Mouse (Mus musculus): ENCODE measurements at regions not wholly inside any gene's neighbourhood (a gene's known extent, or its start where the extent isn't known, plus 50 kb on each side); places are given as distances from the start of the nearest gene placed in this dataset.

GRCm38 (mm10) chr16:95804199-95804598, 102.3 kb downstream of the Ets2 start:
- 32% methylated on average over 1 of the region's 1 CpGs for WGBS
- no peaks in the 10 kb centered on the region for H3K4me1 ChIP-seq (ENCODE audit: control insufficient read depth, insufficient read depth, low read length)
- intact Hi-C loops (cut with DNase I): no loop called here
- TF ChIP-seq EP300 (IDR thresholded peaks at IDR 0.05; ENCODE audit: insufficient read depth, low read depth, low read length) (no peak), POLR2A (IDR thresholded peaks at IDR 0.05; ENCODE audit: insufficient read depth, low read depth, low read length) (no peak), CTCF (IDR thresholded peaks at IDR 0.05) (no peak)
- H3K27ac ChIP-seq: no peak overlapping the region
- no peaks in the 10 kb centered on the region for H3K79me2 ChIP-seq (replicated peaks; ENCODE audit: control insufficient read depth, insufficient read depth, low read length)
- no peaks in the 10 kb centered on the region for H3K27me3 ChIP-seq (ENCODE audit: control insufficient read depth, insufficient read depth, low read length)
- no peak for DNase-seq
- H3K9ac ChIP-seq (ENCODE audit: low read depth, low read length): no peak overlapping the region
- H3K4me3 ChIP-seq: no peak overlapping the region
- H3K36me3 ChIP-seq (ENCODE audit: control insufficient read depth, insufficient read depth, low read length): no peaks in the 10 kb centered on the region

- DNase-seq: no peak
- no peaks in the 10 kb centered on the region for H3K27me3 ChIP-seq (ENCODE audit: control insufficient read depth, insufficient read depth, low read length)
- intact Hi-C loops (cut with DNase I): no loop called here
- no peaks in the 10 kb centered on the region for H3K4me1 ChIP-seq (ENCODE audit: control insufficient read depth, insufficient read depth, low read length)
- no peak overlapping the region for H3K4me3 ChIP-seq
- TF ChIP-seq POLR2A (IDR thresholded peaks at IDR 0.05; ENCODE audit: insufficient read depth, low read depth, low read length) (no peak), EP300 (IDR thresholded peaks at IDR 0.05; ENCODE audit: insufficient read depth, low read depth, low read length) (no peak), CTCF (IDR thresholded peaks at IDR 0.05) (no peak)
- H3K36me3 ChIP-seq (ENCODE audit: control insufficient read depth, insufficient read depth, low read length): no peaks in the 10 kb centered on the region
- no peak overlapping the region for H3K9ac ChIP-seq (ENCODE audit: low read depth, low read length)
- H3K27ac ChIP-seq: no peak overlapping the region
- no peaks in the 10 kb centered on the region for H3K79me2 ChIP-seq (replicated peaks; ENCODE audit: control insufficient read depth, insufficient read depth, low read length)
These were observed 100.8 kb downstream of the Ets2 start for GRCm38 (mm10) chr16:95802641-95803040.

- TF ChIP-seq EP300 (IDR thresholded peaks at IDR 0.05; ENCODE audit: insufficient read depth, low read depth, low read length) (no peak), POLR2A (IDR thresholded peaks at IDR 0.05; ENCODE audit: insufficient read depth, low read depth, low read length) (no peak), CTCF (IDR thresholded peaks at IDR 0.05) (no peak)
These were observed 100.3 kb downstream of the Ets2 start for GRCm38 (mm10) chr16:95802207-95802606.

GRCm38 (mm10) chr16:95800911-95801442, 99.1 kb downstream of the Ets2 start:
- TF ChIP-seq CTCF (IDR thresholded peaks at IDR 0.05): no peak
- TF ChIP-seq EP300 (IDR thresholded peaks at IDR 0.05; ENCODE audit: insufficient read depth, low read depth, low read length): no peak
- TF ChIP-seq POLR2A (IDR thresholded peaks at IDR 0.05; ENCODE audit: insufficient read depth, low read depth, low read length): no peak
- Histone ChIP-seq H3K4me1 (ENCODE audit: control insufficient read depth, insufficient read depth, low read length) (no peaks in the 10 kb centered on the region; the same call in 1 of the 2 replicates), H3K4me3 (no peak overlapping the region), H3K79me2 (replicated peaks; ENCODE audit: control insufficient read depth, insufficient read depth, low read length) (no peaks in the 10 kb centered on the region), H3K36me3 (ENCODE audit: control insufficient read depth, insufficient read depth, low read length) (no peaks in the 10 kb centered on the region), H3K27ac (no peak overlapping the region), H3K27me3 (ENCODE audit: control insufficient read depth, insufficient read depth, low read length) (no peaks in the 10 kb centered on the region), H3K9ac (ENCODE audit: low read depth, low read length) (no peak overlapping the region)
- no peak for DNase-seq
- WGBS: 81% methylated on average over 7 of the region's 7 CpGs
- intact Hi-C loops (cut with DNase I): no loop called here

More at GRCm38 (mm10) chr16:95802207-95802606, 100.3 kb downstream of the Ets2 start:
- DNase-seq: no peak
- Histone ChIP-seq H3K4me3 (no peak overlapping the region), H3K9ac (ENCODE audit: low read depth, low read length) (no peak overlapping the region), H3K36me3 (ENCODE audit: control insufficient read depth, insufficient read depth, low read length) (no peaks in the 10 kb centered on the region), H3K4me1 (ENCODE audit: control insufficient read depth, insufficient read depth, low read length) (no peaks in the 10 kb centered on the region; the same call in 1 of the 2 replicates), H3K27ac (no peak overlapping the region), H3K79me2 (replicated peaks; ENCODE audit: control insufficient read depth, insufficient read depth, low read length) (no peaks in the 10 kb centered on the region), H3K27me3 (ENCODE audit: control insufficient read depth, insufficient read depth, low read length) (no peaks in the 10 kb centered on the region)
- 67% methylated on average over 4 of the region's 4 CpGs for WGBS
- intact Hi-C loops (cut with DNase I): no loop called here

- no peak for TF ChIP-seq POLR2A (IDR thresholded peaks at IDR 0.05; ENCODE audit: insufficient read depth, low read depth, low read length)
- TF ChIP-seq EP300 (IDR thresholded peaks at IDR 0.05; ENCODE audit: insufficient read depth, low read depth, low read length): no peak
- no peak for TF ChIP-seq CTCF (IDR thresholded peaks at IDR 0.05)
- Histone ChIP-seq H3K4me1 (ENCODE audit: control insufficient read depth, insufficient read depth, low read length) (no peaks in the 10 kb centered on the region; the same call in 1 of the 2 replicates), H3K27me3 (ENCODE audit: control insufficient read depth, insufficient read depth, low read length) (no peaks in the 10 kb centered on the region), H3K79me2 (replicated peaks; ENCODE audit: control insufficient read depth, insufficient read depth, low read length) (no peaks in the 10 kb centered on the region), H3K9ac (ENCODE audit: low read depth, low read length) (no peak overlapping the region), H3K27ac (no peak overlapping the region), H3K4me3 (no peak overlapping the region), H3K36me3 (ENCODE audit: control insufficient read depth, insufficient read depth, low read length) (no peaks in the 10 kb centered on the region)
- 40% methylated on average over 9 of the region's 9 CpGs for WGBS
- no peak for DNase-seq
- intact Hi-C loops (cut with DNase I): no loop called here
These were observed 96.7 kb downstream of the Ets2 start for GRCm38 (mm10) chr16:95798582-95798981.

GRCm38 (mm10) chr16:95798099-95798498, 96.2 kb downstream of the Ets2 start:
- Histone ChIP-seq H3K27me3 (ENCODE audit: control insufficient read depth, insufficient read depth, low read length) (no peaks in the 10 kb centered on the region), H3K27ac (no peak overlapping the region), H3K4me1 (ENCODE audit: control insufficient read depth, insufficient read depth, low read length) (no peaks in the 10 kb centered on the region; the same call in 1 of the 2 replicates), H3K36me3 (ENCODE audit: control insufficient read depth, insufficient read depth, low read length) (no peaks in the 10 kb centered on the region), H3K4me3 (no peak overlapping the region), H3K9ac (ENCODE audit: low read depth, low read length) (no peak overlapping the region), H3K79me2 (replicated peaks; ENCODE audit: control insufficient read depth, insufficient read depth, low read length) (no peaks in the 10 kb centered on the region)
- intact Hi-C loops (cut with DNase I): no loop called here
- WGBS: 72% methylated on average over 11 of the region's 11 CpGs
- no peak for DNase-seq
- no peak for TF ChIP-seq POLR2A (IDR thresholded peaks at IDR 0.05; ENCODE audit: insufficient read depth, low read depth, low read length)
- no peak for TF ChIP-seq CTCF (IDR thresholded peaks at IDR 0.05)
- no peak for TF ChIP-seq EP300 (IDR thresholded peaks at IDR 0.05; ENCODE audit: insufficient read depth, low read depth, low read length)

Measured in heart, adult 2 months (tissue).